Mouse (Mus musculus): ENCODE results near the gene Nisch. TPM values are rescaled to one million over a fixed set of nuclear protein-coding genes. Genes with fewer than 3 reads are reported as not detected.
A peak's percentile ranks its signal among the peaks of the same experiment; 100 is the strongest.

The Nisch gene
- polyA plus RNA-seq (2016; fragmentation: Nextera tagmentation; extraction: Ambion mirVana) = 401 and 402 TPM in 2 replicates

GRCm38 (mm10) chr14:31216846-31217245 is at the start of gene Nisch:
Gene Nisch, minus strand, starts transcription at chr14:31216946.
- Histone ChIP-seq H3K9me3 (no peaks in the 10 kb centered on the region), H3K4me3 (peak within 1 kb of the TSS; percentile 0; the same call in 1 of the 2 replicates), H3K4me1 (peaks cover 47% of the 10 kb centered on the region), H3K36me3 (replicated peaks) (no peaks in the 10 kb centered on the region), H3K27me3 (ENCODE audit: poor library complexity, severe bottlenecking) (peaks cover 21% of the 10 kb centered on the region), H3K27ac (peak within 1 kb of the TSS; percentile 74)
- no peak for DNase-seq (ENCODE audit: extremely low spot score, low spot score)
- WGBS = 63% methylated on average over 2 of the region's 2 CpGs

- Histone ChIP-seq H3K9me3 (no peaks in the 10 kb centered on the region), H3K4me3 (no peak overlapping the region), H3K27me3 (ENCODE audit: poor library complexity, severe bottlenecking) (no peaks in the 10 kb centered on the region), H3K36me3 (replicated peaks) (peaks cover 78% of the 10 kb centered on the region), H3K4me1 (no peaks in the 10 kb centered on the region), H3K27ac (no peak overlapping the region)
- DNase-seq (ENCODE audit: extremely low spot score, low spot score) = no peak
- whole genome bisulfite sequencing = 93% methylated on average over 9 of the region's 9 CpGs
Observed at GRCm38 (mm10) chr14:31260932-31261331, 44.2 kb upstream of the Nisch start.

DNA sequence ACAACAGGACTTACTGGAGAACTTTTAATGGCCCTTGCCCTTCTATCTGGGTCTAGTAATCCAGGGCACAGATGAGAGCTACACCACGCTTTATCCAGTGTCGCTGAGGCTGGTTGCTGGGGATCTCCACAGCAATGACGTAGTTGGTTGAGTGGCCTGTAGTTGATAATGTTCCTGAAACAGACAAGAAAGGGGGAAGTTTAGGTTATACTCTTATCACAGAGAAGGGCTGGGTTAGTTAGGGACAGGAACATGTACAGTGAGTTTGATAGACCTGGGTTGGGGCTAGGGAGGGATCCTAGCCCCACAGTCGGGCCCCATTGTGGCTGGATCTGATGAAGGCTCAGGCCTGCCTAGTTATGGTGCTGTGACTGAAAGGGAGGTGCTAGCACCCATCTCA is 43.6 kb upstream of the Nisch start:
- no peak overlapping the region for H3K4me3 ChIP-seq
- H3K9me3 ChIP-seq = no peaks in the 10 kb centered on the region
- peaks cover 84% of the 10 kb centered on the region for H3K36me3 ChIP-seq (replicated peaks)
- H3K4me1 ChIP-seq = no peaks in the 10 kb centered on the region
- WGBS = 93% methylated on average over 4 of the region's 4 CpGs
- no peak overlapping the region for H3K27ac ChIP-seq
- DNase-seq (ENCODE audit: extremely low spot score, low spot score) = no peak
- no peaks in the 10 kb centered on the region for H3K27me3 ChIP-seq (ENCODE audit: poor library complexity, severe bottlenecking)

DNA sequence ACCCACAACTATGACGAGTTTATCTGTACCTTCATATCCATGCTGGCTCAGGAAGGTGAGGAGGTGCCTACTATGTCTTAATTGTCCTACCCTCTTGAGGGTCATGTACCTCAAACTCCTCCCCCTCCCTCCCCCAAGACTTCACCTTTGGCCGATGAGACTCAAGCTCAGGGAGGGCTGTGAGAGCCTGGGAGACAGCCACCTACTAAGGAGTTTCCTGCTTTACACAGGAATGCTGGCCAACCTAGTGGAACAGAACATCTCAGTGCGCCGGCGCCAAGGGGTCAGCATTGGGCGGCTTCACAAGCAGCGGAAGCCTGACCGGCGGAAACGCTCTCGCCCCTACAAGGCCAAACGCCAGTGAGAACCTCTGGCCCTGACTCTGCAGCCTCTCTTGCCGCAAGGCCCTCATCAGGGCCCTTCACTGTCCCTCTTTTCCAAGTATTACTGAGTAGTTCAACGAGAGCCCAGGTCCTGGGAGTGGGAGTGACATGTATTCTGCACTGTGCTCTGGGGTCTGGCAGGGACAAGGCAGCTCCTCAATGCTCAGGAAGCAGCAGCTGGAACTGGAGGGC is 41.8 kb upstream of the Nisch start:
- Histone ChIP-seq H3K27ac (no peak overlapping the region), H3K9me3 (no peaks in the 10 kb centered on the region), H3K4me1 (no peaks in the 10 kb centered on the region), H3K36me3 (replicated peaks) (peaks cover 99% of the 10 kb centered on the region), H3K27me3 (ENCODE audit: poor library complexity, severe bottlenecking) (no peaks in the 10 kb centered on the region), H3K4me3 (no peak overlapping the region)
- WGBS = 96% methylated on average over 14 of the region's 14 CpGs
- no peak for DNase-seq (ENCODE audit: extremely low spot score, low spot score)

GRCm38 (mm10) chr14:31252091-31252490 is 35.3 kb upstream of the Nisch start:
- H3K4me1 ChIP-seq = peaks cover 25% of the 10 kb centered on the region
- H3K36me3 ChIP-seq (replicated peaks) = peaks cover 48% of the 10 kb centered on the region
- WGBS = 88% methylated on average over 5 of the region's 5 CpGs
- peak overlapping the region; percentile 96 for H3K27ac ChIP-seq
- no peak for DNase-seq (ENCODE audit: extremely low spot score, low spot score)
- H3K4me3 ChIP-seq = peak overlapping the region; percentile 87
- H3K9me3 ChIP-seq = no peaks in the 10 kb centered on the region
- no peaks in the 10 kb centered on the region for H3K27me3 ChIP-seq (ENCODE audit: poor library complexity, severe bottlenecking)

DNA sequence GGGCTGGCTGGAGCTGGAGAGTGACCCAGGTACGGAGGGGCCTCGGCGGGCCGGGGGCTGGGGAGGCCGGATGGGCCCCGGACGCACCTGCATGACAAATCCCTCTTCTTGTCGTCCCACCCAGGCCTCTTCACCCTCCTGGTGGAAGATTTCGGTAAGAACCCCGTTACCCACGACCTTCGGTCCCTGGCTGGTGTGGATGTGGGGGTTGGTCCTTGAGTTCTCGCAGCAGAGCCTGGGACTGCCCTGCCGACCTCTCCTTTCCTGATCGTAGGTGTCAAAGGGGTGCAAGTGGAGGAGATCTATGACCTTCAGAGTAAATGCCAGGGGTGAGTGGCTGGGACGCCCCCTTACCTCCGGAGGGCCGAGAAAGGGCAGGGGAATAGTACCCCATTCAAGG is 34.9 kb upstream of the Nisch start:
- Histone ChIP-seq H3K4me1 (peaks cover 25% of the 10 kb centered on the region), H3K9me3 (no peaks in the 10 kb centered on the region), H3K36me3 (replicated peaks) (peaks cover 44% of the 10 kb centered on the region), H3K27ac (peak overlapping the region; percentile 96), H3K27me3 (ENCODE audit: poor library complexity, severe bottlenecking) (no peaks in the 10 kb centered on the region), H3K4me3 (peak overlapping the region; percentile 87)
- 3% methylated on average over 18 of the region's 18 CpGs for WGBS
- no peak for DNase-seq (ENCODE audit: extremely low spot score, low spot score)

DNA sequence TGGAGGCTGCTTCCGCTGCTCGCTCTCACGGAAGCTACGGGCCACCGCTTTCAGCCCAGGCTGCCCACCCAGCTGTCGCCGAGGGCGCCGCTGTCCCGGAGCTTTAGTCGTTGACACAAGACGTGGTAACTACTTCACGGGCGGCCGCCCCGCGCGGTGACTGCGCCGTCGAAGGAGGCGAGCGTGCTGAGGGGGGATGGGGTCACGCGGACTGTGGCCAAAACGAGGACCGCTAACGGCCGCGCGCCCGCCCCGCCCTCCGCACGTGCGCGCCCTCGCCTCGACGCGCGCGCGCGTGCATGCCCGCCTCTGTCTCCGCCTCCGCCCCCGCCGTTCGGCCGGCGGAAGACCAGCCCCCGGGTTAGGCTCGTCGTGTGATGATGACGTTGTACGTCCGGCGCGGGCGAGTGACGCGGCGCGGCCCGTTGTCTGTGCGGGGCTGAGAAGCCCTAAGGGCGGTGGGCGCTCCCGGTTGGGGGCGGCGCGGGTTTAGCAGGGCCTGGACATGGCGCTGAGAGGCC is 34.4 kb upstream of the Nisch start, which contains the start of the genes Phf7 and Bap1:
TSS of gene Phf7 (minus strand) at position 234 of the 521 bp plus-strand sequence.
TSS of gene Bap1 (plus strand) at position 367 of the 521 bp plus-strand sequence.
- DNase-seq (ENCODE audit: extremely low spot score, low spot score) = peak; percentile 96
- Histone ChIP-seq H3K4me1 (peaks cover 25% of the 10 kb centered on the region), H3K4me3 (peak within 1 kb of the TSS; percentile 87), H3K27me3 (ENCODE audit: poor library complexity, severe bottlenecking) (no peaks in the 10 kb centered on the region), H3K27ac (peak within 1 kb of the TSS; percentile 96), H3K9me3 (no peaks in the 10 kb centered on the region), H3K36me3 (replicated peaks) (peaks cover 39% of the 10 kb centered on the region)
- under 1% methylated on average over 75 of the region's 75 CpGs for WGBS

DNA sequence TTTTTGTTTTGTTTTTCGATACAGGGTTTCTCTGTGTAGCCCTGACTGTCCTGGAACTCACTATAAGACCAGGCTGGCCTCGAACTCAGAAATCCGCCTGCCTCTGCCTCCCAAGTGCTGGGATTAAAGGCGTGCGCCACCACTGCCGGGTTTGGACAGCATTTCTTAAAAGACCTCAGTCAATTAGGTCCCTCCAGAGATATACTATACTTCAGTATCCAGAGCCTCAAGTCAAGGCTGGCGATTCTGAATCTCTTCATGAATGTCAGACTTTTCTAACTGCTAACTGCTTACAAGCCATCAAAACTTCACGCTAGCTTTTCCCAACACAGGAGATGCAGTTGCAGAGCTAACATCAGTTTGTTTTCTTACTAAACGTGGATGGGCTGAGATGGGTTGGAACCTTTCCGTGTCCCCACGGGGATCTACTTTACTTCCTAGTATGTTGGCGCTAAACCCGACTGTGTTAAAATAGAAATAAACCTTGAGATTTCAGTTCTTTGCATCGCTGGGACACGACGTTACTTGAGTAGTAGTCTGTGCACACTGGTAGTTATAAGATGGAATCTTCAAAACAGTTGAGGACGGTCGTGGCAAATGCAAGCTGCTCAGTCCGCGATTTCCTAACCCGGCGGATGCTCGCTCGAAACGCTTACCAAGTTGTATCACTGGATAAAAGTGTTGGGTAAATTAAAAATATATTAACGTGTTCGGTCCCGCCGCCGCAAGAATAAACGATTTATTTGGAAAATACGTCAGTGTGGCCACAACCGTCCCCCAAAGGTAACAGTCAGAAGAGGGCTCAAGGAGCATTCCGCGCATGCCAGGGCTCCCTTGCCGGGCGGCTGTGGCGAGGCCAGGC is 33.7 kb upstream of the Nisch start:
- no peak for DNase-seq (ENCODE audit: extremely low spot score, low spot score)
- Histone ChIP-seq H3K36me3 (replicated peaks) (peaks cover 32% of the 10 kb centered on the region), H3K9me3 (no peaks in the 10 kb centered on the region), H3K27me3 (ENCODE audit: poor library complexity, severe bottlenecking) (no peaks in the 10 kb centered on the region), H3K27ac (peak overlapping the region; percentile 96), H3K4me3 (peak overlapping the region; percentile 87), H3K4me1 (peaks cover 25% of the 10 kb centered on the region)
- WGBS = 26% methylated on average over 38 of the region's 38 CpGs

- DNase-seq (ENCODE audit: extremely low spot score, low spot score) = no peak
- Histone ChIP-seq H3K27ac (no peak overlapping the region), H3K36me3 (replicated peaks) (peaks cover 11% of the 10 kb centered on the region), H3K4me1 (peaks cover 25% of the 10 kb centered on the region), H3K4me3 (no peak overlapping the region), H3K27me3 (ENCODE audit: poor library complexity, severe bottlenecking) (no peaks in the 10 kb centered on the region), H3K9me3 (no peaks in the 10 kb centered on the region)
- 92% methylated on average over 6 of the region's 6 CpGs for WGBS
Observed at GRCm38 (mm10) chr14:31248396-31248795, 31.6 kb upstream of the Nisch start.

- H3K27me3 ChIP-seq (ENCODE audit: poor library complexity, severe bottlenecking) = no peaks in the 10 kb centered on the region
- no peaks in the 10 kb centered on the region for H3K9me3 ChIP-seq
- DNase-seq (ENCODE audit: extremely low spot score, low spot score) = no peak
- WGBS = 89% methylated on average over 1 of the region's 1 CpGs
- no peak overlapping the region for H3K27ac ChIP-seq
- H3K36me3 ChIP-seq (replicated peaks) = no peaks in the 10 kb centered on the region
- H3K4me3 ChIP-seq = no peak overlapping the region
- H3K4me1 ChIP-seq = peaks cover 10% of the 10 kb centered on the region
Observed at GRCm38 (mm10) chr14:31245946-31246345, 29.2 kb upstream of the Nisch start.

GRCm38 (mm10) chr14:31244777-31245176 is 28.0 kb upstream of the Nisch start:
- Histone ChIP-seq H3K27me3 (ENCODE audit: poor library complexity, severe bottlenecking) (no peaks in the 10 kb centered on the region), H3K27ac (no peak overlapping the region), H3K36me3 (replicated peaks) (no peaks in the 10 kb centered on the region), H3K4me3 (no peak overlapping the region), H3K9me3 (no peaks in the 10 kb centered on the region), H3K4me1 (no peaks in the 10 kb centered on the region)
- 84% methylated on average over 1 of the region's 1 CpGs for WGBS
- DNase-seq (ENCODE audit: extremely low spot score, low spot score) = no peak

GRCm38 (mm10) chr14:31240528-31240927 is 23.8 kb upstream of the Nisch start:
- H3K27ac ChIP-seq = no peak overlapping the region
- H3K27me3 ChIP-seq (ENCODE audit: poor library complexity, severe bottlenecking) = no peaks in the 10 kb centered on the region
- no peak for DNase-seq (ENCODE audit: extremely low spot score, low spot score)
- no peaks in the 10 kb centered on the region for H3K4me1 ChIP-seq
- no peaks in the 10 kb centered on the region for H3K9me3 ChIP-seq
- H3K36me3 ChIP-seq (replicated peaks) = peaks cover 10% of the 10 kb centered on the region
- H3K4me3 ChIP-seq = no peak overlapping the region
- WGBS = 65% methylated on average over 3 of the region's 3 CpGs

Measured in forebrain, embryonic 10.5 days (tissue).